Mouse (Mus musculus): ENCODE measurements around the gene Bpifb5. TPM values are rescaled to one million over a fixed set of nuclear protein-coding genes. Genes with fewer than 3 reads are reported as not detected.
"Not testable (repeated sequence)": the region's sequence is repeated elsewhere in the genome, so short reads cannot be mapped to it uniquely, and the experiment has no call there.

Gene Bpifb5
- total RNA-seq (2021): under 1 TPM; 0.23 TPM
- long read RNA-seq, experiment 1: 0 reads
- long read RNA-seq, experiment 2: 0 reads

GRCm38 (mm10) chr2:154223265-154223916 lies at the start of gene Bpifb5:
Gene Bpifb5, plus strand, starts transcription at chr2:154223742.
- peak in 1 of 2 experiments; percentile 12 for DNase-seq

- DNase-seq: not testable (repeated sequence)
Measured at GRCm38 (mm10) chr2:154181900-154182299, 41.6 kb upstream of the Bpifb5 start.

- DNase-seq: peak; percentile 32 to 33
Measured at GRCm38 (mm10) chr2:154183061-154183460, 40.5 kb upstream of the Bpifb5 start.

DNA sequence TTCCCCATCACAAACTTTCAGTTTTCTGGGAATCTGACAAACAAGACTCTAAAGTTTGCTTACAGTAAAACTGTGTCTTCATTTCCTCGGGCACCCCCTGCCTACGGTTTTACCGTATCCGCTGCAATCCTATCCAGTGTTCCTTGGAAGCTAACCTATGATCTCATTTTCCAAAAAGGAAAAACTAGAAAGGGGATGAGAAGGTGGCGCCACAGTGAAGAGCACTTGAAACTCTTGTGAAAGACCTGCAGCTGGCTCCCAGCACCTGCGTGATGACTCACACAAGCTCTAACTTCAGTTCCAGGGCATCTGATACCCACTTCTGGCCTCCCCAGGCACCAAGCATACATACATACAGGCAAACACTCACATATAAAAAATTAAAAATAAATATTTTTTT lies 38.2 kb upstream of the Bpifb5 start:
- DNase-seq: no peak

- no peak for DNase-seq
Measured at GRCm38 (mm10) chr2:154185748-154186147, 37.8 kb upstream of the Bpifb5 start.

DNA sequence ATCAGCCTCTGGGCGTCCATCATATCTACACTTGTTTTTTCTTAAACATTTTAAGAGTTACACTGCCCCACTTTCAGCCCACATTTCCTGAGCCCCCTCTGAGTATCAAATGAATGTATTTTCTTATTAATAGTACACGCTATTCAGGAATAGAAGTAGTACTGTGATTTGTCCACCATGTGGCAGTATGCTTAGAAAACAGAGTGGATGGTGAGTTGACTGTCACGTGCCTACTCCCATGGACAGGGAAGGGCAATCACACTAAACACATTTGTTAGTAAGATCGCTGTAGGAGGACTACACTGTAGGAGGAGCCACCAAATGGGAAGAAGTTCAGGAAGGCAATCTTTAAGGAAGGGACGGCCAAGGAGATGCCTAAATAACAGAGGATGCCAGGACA lies 36.1 kb upstream of the Bpifb5 start:
- peak in 1 of 2 experiments; percentile 26 for DNase-seq

DNA sequence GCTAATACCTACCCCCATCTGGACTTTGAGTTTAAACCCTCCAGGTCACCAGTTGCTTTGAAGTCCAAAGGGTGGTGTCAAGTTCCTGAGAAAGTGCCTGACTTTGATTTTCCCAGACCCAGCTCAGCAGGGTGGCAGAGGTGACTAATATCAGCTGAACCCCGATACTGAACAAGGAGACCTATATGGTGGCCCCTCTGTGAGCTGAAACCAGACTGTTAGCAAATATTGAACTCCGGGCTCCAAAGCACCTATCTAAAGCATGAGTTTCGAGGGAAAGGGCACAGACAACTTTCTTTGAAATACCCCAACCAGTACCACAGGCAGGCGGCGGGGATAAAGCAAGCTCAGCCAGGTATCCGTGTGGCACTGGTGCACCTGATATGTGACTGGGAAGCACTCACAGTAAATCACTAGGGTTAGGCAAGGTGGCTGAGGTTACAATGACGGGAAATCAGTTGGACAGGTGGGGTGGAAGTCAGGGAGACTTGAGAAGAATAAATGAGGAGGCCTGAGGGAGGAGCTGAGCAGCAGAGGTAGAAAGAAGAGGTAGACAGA lies 33.6 kb upstream of the Bpifb5 start:
- DNase-seq: no peak

DNA sequence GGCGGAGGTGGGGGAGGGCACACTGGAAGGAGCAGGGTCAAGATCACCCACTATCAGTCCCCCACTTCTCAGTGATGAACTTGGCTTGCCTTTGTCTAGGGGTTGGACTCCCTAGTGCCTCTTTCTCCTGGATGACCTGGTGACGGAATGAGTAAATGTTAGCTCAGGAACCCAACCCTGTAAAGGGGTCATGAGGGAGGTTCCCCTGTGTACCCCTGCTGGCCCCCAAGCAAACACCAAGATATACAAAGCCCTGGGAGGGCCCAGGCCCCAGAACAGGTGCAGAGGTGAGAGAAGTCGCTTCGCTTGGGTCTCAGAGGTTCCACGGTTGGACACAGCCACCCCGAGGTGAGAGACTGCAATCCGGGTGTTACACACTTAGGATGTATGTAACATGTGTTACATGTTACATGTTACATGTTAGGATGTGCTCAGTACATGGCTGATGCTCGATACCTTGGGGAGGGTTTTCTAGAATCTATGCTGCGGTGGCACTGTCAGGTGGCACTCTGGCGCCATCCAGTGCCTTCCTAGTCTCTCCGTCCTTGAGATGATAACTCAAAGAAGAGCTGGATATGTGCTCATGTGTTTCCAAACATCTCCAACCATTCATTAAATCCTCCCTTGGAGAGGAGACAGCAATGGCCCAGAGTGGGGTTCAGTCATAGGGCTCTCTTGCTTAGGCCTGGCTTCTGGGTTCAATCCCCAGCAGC lies 32.8 kb upstream of the Bpifb5 start, which contains the start of gene Bpifb1:
TSS of gene Bpifb1 (plus strand) at position 273 of the 713 bp plus-strand sequence.
- DNase-seq: no peak

DNA sequence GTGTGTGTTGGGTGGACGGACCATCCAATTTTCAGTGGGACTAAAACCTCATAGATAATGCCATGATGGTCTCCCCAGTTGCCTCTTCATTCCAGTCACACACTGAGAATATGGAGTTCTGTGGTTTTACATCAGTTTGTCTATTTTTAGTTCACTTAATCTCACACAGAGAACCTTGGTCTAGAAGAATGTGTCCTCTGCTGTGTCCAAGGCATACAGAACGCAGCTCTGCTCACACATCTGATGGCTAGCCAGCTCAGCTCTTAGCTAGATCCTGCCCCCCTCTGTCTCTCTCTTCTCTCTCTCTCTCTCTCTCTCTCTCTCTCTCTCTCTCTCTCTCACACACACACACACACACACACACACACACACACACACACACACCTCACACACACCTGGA lies 31.4 kb upstream of the Bpifb5 start:
- peak in 1 of 2 experiments; percentile 34 for DNase-seq

GRCm38 (mm10) chr2:154193071-154193470 lies 30.5 kb upstream of the Bpifb5 start:
- DNase-seq: peak; percentile 43 to 49

- DNase-seq: peak; percentile 63 to 68
Measured at GRCm38 (mm10) chr2:154193994-154194504, 29.5 kb upstream of the Bpifb5 start.

DNA sequence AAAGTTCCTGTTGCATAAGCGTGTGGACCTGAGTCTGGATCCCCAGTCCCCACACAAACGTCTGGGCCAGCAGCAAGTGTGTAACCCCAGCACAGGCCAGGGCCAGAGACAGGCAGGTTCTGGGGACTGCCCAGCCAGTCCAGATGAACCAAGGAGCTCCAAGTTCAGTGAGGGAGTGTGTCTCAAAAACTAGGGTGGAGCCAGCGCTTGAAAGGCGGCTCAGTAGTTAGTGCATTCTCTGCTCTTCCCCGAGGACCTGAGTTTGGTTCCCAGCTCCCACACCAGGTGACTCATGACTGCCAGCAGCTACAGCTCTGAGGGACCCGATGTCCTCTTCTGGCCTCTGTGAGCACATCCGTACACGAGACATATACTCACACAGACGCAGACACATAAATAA lies 26.5 kb upstream of the Bpifb5 start:
- DNase-seq: no peak

GRCm38 (mm10) chr2:154204630-154205029 lies 18.9 kb upstream of the Bpifb5 start:
- no peak for DNase-seq

GRCm38 (mm10) chr2:154206908-154207307 lies 16.6 kb upstream of the Bpifb5 start:
- peak; percentile 67 to 74 for DNase-seq

DNA sequence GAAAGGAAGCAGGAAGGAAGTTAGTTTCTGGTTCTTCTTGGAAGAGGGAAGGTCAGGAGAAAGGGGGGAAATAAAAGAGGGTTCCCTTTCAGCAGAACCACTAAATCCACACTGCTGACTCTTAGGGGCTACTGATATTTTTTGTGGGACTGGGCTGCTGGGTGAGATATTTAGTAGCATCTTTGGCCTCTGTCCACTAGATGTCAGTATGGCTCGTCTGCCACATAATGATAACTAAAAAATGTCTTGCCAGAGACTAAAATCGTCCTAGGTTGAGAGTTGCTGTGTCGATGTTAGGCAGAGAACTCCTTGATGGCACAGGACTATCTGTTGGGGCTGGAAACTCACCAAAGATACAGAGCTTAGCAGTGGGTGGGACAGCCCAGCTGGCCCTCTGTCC lies 14.4 kb upstream of the Bpifb5 start:
- DNase-seq: no peak

DNA sequence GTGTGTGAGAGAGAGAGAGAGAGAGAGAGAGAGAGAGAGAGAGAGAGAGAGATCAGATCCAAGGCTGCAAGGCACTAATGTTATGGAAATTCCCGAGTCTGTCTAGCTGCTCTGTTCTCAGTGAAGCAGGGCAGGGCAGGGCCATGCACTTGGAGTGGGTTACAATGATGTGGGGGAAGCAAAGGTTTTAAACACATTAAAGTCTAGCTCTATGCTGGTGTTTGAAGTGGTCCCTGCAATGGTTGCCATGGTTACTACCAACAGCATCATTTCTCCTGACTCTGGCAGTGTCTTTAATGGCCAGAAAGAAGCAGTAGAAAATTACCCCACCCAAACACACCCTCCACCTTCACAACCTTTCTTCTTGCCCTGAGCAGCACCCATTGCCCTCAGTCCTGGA lies 12.4 kb upstream of the Bpifb5 start:
- no peak for DNase-seq

DNA sequence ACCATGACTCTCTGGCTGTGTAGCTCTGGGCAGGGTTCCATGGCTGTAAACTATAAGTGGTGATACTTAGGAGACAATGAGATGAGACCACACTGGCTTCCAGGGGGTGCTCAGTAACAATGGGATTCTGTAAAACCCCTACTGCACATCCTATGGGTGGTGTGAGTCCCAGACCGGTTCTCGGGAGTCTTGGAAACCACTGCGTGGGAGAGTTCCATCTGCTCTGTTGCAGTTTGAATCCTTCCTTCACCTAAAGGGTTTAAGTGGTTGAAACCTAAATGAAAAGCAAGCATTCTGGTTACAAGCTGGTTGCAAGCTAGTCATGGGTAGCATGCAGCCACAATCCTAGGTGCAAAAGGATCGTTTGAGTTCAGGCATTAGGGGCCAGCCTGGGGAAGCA lies 11.7 kb upstream of the Bpifb5 start:
- DNase-seq: no peak

GRCm38 (mm10) chr2:154215191-154215590 lies 8.4 kb upstream of the Bpifb5 start:
- peak; percentile 84 to 92 for DNase-seq

DNA sequence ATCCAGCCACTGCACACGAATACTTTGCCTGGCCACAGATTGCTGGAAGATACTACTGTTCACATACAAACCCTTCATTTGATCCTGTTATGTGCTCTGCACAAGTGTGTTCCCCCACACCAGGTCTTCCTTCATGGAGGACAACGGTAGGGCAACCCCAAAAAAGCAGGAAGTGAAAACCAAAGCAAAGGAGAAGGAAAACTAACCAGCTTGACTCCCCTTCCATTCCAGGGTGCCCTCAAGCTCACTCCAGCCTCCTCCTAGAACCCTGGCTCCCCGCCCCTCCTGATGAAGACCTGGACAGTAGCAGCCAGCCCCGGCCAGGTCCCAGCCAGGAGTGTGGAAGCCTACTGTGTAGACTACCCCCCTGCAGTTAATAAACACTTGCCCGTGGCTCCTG lies 3.6 kb upstream of the Bpifb5 start:
- DNase-seq: no peak

- no peak for DNase-seq
Measured at GRCm38 (mm10) chr2:154223917-154224273, 353 bp downstream of the Bpifb5 start.

- no peak for DNase-seq
Measured at GRCm38 (mm10) chr2:154226991-154227390, 3.4 kb downstream of the Bpifb5 start.

DNA sequence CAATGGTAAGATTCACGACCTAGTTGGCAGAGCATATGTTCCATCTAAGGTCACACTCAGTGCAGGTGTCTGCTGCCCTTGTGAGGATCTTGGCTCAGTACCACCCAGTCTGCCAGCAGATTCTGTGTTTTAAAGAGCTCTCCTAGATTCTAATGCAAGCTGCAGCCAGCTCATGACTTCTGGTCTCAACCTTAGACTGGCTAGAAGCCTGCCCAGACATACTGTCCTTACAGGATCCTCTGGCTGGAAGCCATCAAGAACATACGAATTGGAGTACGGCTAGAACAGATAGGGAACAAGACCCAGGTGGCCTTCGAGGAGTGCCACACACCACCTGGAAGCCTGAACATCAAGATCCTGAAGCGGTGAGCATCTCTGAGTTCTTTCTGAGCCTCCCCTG lies 4.3 kb downstream of the Bpifb5 start:
- no peak for DNase-seq

- no peak for DNase-seq
Measured at GRCm38 (mm10) chr2:154233426-154233825, 9.9 kb downstream of the Bpifb5 start.

Data from adrenal gland, postnatal 36 days (tissue).